Mouse (Mus musculus) E14TG2a.4 (cell line): ENCODE measurements around the gene Bfsp2.

Source experiments
- CTCF ChIP-seq: conservative IDR thresholded peaks from 2 replicates; pipeline ENCODE4 v1.5.1; 2014; ENCODE audit warnings: low read length
- NANOG ChIP-seq: IDR thresholded peaks from 2 replicates; pipeline ENCODE4 v1.6.1; 2014; ENCODE audit warnings: borderline replicate concordance, low read length, mixed read lengths
- POU5F1 ChIP-seq: IDR thresholded peaks from 2 replicates; pipeline ENCODE4 v1.6.1; 2014; ENCODE audit warnings: low read length, borderline replicate concordance

DNA sequence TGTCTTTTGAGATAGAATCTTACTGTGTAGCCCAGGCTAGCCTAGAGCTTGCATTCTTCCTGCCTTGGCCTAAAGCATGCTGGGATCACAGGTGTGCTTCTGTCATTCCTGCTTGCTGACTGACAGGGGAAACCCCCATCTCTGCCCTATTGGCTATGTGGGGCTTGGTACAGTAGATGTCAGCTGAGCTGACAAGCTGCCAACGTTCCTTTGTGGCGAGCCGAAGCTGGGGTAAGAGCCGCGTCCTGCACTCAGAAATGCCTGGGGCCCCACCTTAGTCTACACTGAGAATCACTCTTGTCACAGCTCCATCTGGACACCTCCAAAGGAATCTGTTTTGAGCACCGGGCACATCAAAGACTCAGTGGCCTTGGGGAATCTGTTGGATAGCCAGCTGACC, 16.4 kb downstream of the Bfsp2 start:
- TF ChIP-seq CTCF (no peak), POU5F1 (no peak), NANOG (no peak)
